Mouse (Mus musculus): ENCODE measurements at regions not wholly inside any gene's neighbourhood (a gene's known extent, or its start where the extent isn't known, plus 50 kb on each side); places are given as distances from the start of the nearest gene placed in this dataset.

DNA sequence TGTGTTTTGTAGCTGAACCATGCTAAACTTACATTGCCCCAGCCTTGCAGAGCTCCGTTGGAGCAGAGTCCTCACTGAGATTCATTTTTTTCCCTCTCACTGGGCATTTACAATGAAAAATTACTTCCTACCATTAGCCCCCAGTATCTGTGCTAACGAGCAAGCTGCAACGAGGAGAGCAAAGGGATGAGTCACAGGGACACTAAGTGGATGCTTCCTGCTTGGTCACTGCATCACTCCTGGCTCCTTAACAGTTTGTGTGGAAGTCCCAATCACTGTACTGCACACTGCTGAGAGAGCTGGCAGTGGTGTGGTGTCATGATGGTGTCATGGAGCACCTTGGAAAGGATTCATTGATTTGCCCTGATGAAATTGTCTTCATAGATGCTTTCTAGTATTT is 434.9 kb downstream of the Bckdhb start:
- Histone ChIP-seq H3K4me3 (no peak overlapping the region), H3K4me1 (replicated peaks) (no peaks in the 10 kb centered on the region), H3K27me3 (replicated peaks) (no peaks in the 10 kb centered on the region), H3K9me3 (replicated peaks) (no peaks in the 10 kb centered on the region), H3K36me3 (no peaks in the 10 kb centered on the region), H3K4me2 (no peak overlapping the region), H3K9ac (no peak overlapping the region), H3K27ac (ENCODE audit: poor library complexity, severe bottlenecking) (no peak overlapping the region)
- no peak for ATAC-seq (ENCODE audit: insufficient number of reproducible peaks, low FRiP score)
- WGBS: 40% methylated on average over 3 of the region's 3 CpGs

DNA sequence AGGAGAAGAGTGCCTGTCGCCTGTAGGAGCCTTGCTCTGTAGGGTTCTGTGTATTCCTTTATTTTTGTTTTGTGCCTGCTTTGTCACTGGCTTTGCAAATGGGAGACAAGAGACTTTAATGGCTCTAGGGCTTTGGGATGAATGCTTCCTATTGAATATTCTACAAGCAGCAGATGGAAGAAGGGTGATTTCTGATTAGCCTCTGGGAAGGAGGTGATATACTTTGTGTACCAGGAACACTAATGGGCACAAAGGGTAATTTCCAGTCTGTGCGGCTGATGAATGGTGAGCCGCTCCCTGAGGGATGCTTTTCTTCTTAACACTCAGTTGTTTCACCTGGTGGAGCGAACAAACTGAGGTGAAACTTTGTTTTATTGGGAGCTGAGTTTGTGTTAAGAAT is 435.5 kb downstream of the Bckdhb start:
- Histone ChIP-seq H3K4me2 (no peak overlapping the region), H3K4me1 (replicated peaks) (no peaks in the 10 kb centered on the region), H3K27ac (ENCODE audit: poor library complexity, severe bottlenecking) (no peak overlapping the region), H3K4me3 (no peak overlapping the region), H3K9me3 (replicated peaks) (no peaks in the 10 kb centered on the region), H3K9ac (no peak overlapping the region), H3K27me3 (replicated peaks) (no peaks in the 10 kb centered on the region), H3K36me3 (no peaks in the 10 kb centered on the region)
- ATAC-seq (ENCODE audit: insufficient number of reproducible peaks, low FRiP score): no peak
- WGBS: 81% methylated on average over 4 of the region's 4 CpGs

DNA sequence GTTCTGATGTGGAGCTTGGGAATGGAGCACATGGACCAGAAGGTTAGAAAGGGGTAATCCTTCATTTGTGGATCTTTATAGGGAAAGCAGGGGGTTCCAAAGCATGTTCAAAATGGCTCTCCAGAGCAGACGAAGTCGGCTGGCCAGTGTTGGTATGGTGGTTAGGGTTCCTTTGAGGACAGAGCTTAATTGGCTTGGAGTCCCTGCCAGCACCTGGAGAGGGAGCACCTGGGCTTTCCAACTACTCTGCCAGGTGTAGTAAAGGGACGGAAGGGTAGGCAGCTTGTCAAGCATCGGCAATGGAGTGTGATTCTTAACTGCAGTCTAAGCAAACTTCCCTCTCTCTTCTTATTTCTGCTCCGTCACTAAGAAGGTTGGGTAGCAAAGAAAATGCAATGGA is 438.5 kb downstream of the Bckdhb start:
- 87% methylated on average over 5 of the region's 5 CpGs for WGBS
- no peak for ATAC-seq (ENCODE audit: insufficient number of reproducible peaks, low FRiP score)
- H3K4me2 ChIP-seq: no peak overlapping the region

GRCm38 (mm10) chr9:84369200-84369599 is 444.3 kb downstream of the Bckdhb start:
- no peak overlapping the region for H3K4me3 ChIP-seq
- no peak overlapping the region for H3K9ac ChIP-seq
- ATAC-seq (ENCODE audit: insufficient number of reproducible peaks, low FRiP score): no peak

More for the DNA sequence above, 438.5 kb downstream of the Bckdhb start:
- no peaks in the 10 kb centered on the region for H3K9me3 ChIP-seq (replicated peaks)
- no peak overlapping the region for H3K4me3 ChIP-seq
- H3K36me3 ChIP-seq: no peaks in the 10 kb centered on the region
- no peaks in the 10 kb centered on the region for H3K4me1 ChIP-seq (replicated peaks)
- H3K27ac ChIP-seq (ENCODE audit: poor library complexity, severe bottlenecking): no peak overlapping the region
- no peaks in the 10 kb centered on the region for H3K27me3 ChIP-seq (replicated peaks)
- no peak overlapping the region for H3K9ac ChIP-seq

DNA sequence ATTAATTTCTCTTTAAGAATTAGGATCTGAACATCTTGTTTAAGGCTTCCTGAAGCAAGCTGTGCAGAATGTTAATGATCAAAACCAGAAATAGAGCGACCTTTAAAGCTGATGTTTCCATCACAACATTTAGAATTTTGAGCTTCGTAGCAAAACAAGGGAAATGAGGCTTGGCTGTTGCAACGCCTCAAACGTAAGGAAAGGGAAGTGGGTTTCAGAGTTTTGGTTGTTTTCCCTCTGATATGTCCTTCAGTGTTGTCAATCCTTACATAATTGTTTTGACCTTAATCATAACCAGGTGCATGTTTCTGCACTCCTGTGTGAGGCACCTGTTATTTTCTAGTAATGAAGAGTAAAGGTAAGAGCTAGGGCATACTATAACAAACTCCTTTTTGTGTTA is 445.3 kb downstream of the Bckdhb start:
- H3K4me2 ChIP-seq: no peak overlapping the region
- H3K4me1 ChIP-seq (replicated peaks): no peaks in the 10 kb centered on the region
- H3K27ac ChIP-seq (ENCODE audit: poor library complexity, severe bottlenecking): no peak overlapping the region
- no peaks in the 10 kb centered on the region for H3K36me3 ChIP-seq
- no peak overlapping the region for H3K9ac ChIP-seq
- ATAC-seq (ENCODE audit: insufficient number of reproducible peaks, low FRiP score): no peak
- H3K27me3 ChIP-seq (replicated peaks): no peaks in the 10 kb centered on the region
- no peak overlapping the region for H3K4me3 ChIP-seq
- H3K9me3 ChIP-seq (replicated peaks): no peaks in the 10 kb centered on the region
- WGBS: 69% methylated on average over 4 of the region's 4 CpGs

More at GRCm38 (mm10) chr9:84369200-84369599, 444.3 kb downstream of the Bckdhb start:
- no peak overlapping the region for H3K27ac ChIP-seq (ENCODE audit: poor library complexity, severe bottlenecking)
- no peaks in the 10 kb centered on the region for H3K9me3 ChIP-seq (replicated peaks)
- no peaks in the 10 kb centered on the region for H3K27me3 ChIP-seq (replicated peaks)
- no peaks in the 10 kb centered on the region for H3K36me3 ChIP-seq
- H3K4me2 ChIP-seq: no peak overlapping the region
- H3K4me1 ChIP-seq (replicated peaks): no peaks in the 10 kb centered on the region
- WGBS: 32% methylated on average over 1 of the region's 1 CpGs

GRCm38 (mm10) chr9:84375746-84376145 is 450.8 kb downstream of the Bckdhb start:
- H3K9ac ChIP-seq: no peak overlapping the region
- H3K27me3 ChIP-seq (replicated peaks): no peaks in the 10 kb centered on the region
- WGBS: 57% methylated on average over 2 of the region's 2 CpGs
- H3K4me2 ChIP-seq: no peak overlapping the region
- H3K9me3 ChIP-seq (replicated peaks): no peaks in the 10 kb centered on the region
- no peaks in the 10 kb centered on the region for H3K4me1 ChIP-seq (replicated peaks)
- H3K36me3 ChIP-seq: no peaks in the 10 kb centered on the region
- no peak overlapping the region for H3K4me3 ChIP-seq
- no peak overlapping the region for H3K27ac ChIP-seq (ENCODE audit: poor library complexity, severe bottlenecking)
- no peak for ATAC-seq (ENCODE audit: insufficient number of reproducible peaks, low FRiP score)

GRCm38 (mm10) chr9:84376621-84377020 is 451.7 kb downstream of the Bckdhb start:
- Histone ChIP-seq H3K9ac (no peak overlapping the region), H3K27ac (ENCODE audit: poor library complexity, severe bottlenecking) (no peak overlapping the region), H3K4me2 (no peak overlapping the region), H3K27me3 (replicated peaks) (no peaks in the 10 kb centered on the region), H3K4me3 (no peak overlapping the region), H3K36me3 (no peaks in the 10 kb centered on the region), H3K9me3 (replicated peaks) (no peaks in the 10 kb centered on the region), H3K4me1 (replicated peaks) (no peaks in the 10 kb centered on the region)
- ATAC-seq (ENCODE audit: insufficient number of reproducible peaks, low FRiP score): no peak
- 90% methylated on average over 6 of the region's 6 CpGs for WGBS

DNA sequence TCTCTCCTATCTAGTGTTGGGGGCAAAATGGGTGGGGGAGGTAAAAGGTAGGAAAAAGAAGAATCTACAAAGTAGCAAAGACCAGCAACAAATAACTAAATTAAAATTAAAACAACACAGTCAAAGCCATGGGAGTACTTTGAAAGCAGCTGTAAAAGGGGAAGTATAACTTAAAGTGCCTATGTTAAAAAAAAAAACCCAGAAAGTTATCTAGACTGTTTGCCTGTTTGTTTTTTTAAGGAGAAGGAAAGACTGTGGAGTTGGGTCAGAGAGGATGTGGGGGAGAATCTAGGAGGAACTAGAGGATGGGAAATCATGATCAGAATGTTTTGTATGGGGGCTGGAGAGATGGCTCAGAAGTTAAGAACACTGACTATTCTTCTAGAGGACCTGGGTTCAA is 457.0 kb downstream of the Bckdhb start:
- no peaks in the 10 kb centered on the region for H3K27me3 ChIP-seq (replicated peaks)
- no peak for ATAC-seq (ENCODE audit: insufficient number of reproducible peaks, low FRiP score)
- H3K4me2 ChIP-seq: no peak overlapping the region
- H3K9me3 ChIP-seq (replicated peaks): no peaks in the 10 kb centered on the region
- no peak overlapping the region for H3K27ac ChIP-seq (ENCODE audit: poor library complexity, severe bottlenecking)
- no peak overlapping the region for H3K4me3 ChIP-seq
- H3K9ac ChIP-seq: no peak overlapping the region
- no peaks in the 10 kb centered on the region for H3K4me1 ChIP-seq (replicated peaks)
- no peaks in the 10 kb centered on the region for H3K36me3 ChIP-seq

DNA sequence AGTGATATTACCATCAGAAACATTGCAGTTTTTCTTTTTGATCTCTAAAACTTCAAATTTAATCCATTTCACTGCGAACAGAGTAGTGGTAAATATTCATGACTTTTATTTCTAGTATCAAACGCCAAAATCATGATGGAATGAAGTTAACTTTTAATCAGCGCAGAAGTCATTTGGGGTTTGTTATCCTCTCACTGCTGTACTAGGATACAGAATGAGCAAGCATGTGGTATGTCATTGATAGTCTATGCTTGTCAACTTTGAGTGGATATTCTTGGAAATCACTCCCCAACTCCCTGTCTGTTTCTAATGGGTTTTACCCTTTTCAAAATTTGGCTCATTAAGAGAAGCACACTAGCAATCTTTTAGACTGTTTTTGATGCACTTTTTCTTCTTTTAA is 464.9 kb downstream of the Bckdhb start:
- no peak overlapping the region for H3K4me3 ChIP-seq
- H3K4me1 ChIP-seq (replicated peaks): no peaks in the 10 kb centered on the region
- no peak for ATAC-seq (ENCODE audit: insufficient number of reproducible peaks, low FRiP score)
- H3K27me3 ChIP-seq (replicated peaks): no peaks in the 10 kb centered on the region
- no peak overlapping the region for H3K9ac ChIP-seq
- 89% methylated on average over 3 of the region's 3 CpGs for WGBS
- no peaks in the 10 kb centered on the region for H3K36me3 ChIP-seq
- H3K4me2 ChIP-seq: no peak overlapping the region
- no peak overlapping the region for H3K27ac ChIP-seq (ENCODE audit: poor library complexity, severe bottlenecking)
- H3K9me3 ChIP-seq (replicated peaks): no peaks in the 10 kb centered on the region

GRCm38 (mm10) chr9:84394536-84395314 is 469.8 kb downstream of the Bckdhb start:
- no peak for ATAC-seq (ENCODE audit: insufficient number of reproducible peaks, low FRiP score)
- Histone ChIP-seq H3K9me3 (replicated peaks) (no peaks in the 10 kb centered on the region), H3K4me2 (no peak overlapping the region), H3K27ac (ENCODE audit: poor library complexity, severe bottlenecking) (no peak overlapping the region), H3K9ac (no peak overlapping the region), H3K4me1 (replicated peaks) (no peaks in the 10 kb centered on the region), H3K4me3 (no peak overlapping the region), H3K36me3 (no peaks in the 10 kb centered on the region), H3K27me3 (replicated peaks) (no peaks in the 10 kb centered on the region)
- 82% methylated on average over 3 of the region's 3 CpGs for WGBS

- Histone ChIP-seq H3K36me3 (no peaks in the 10 kb centered on the region), H3K27me3 (replicated peaks) (no peaks in the 10 kb centered on the region), H3K9ac (no peak overlapping the region), H3K9me3 (replicated peaks) (no peaks in the 10 kb centered on the region), H3K27ac (ENCODE audit: poor library complexity, severe bottlenecking) (no peak overlapping the region), H3K4me3 (no peak overlapping the region), H3K4me1 (replicated peaks) (no peaks in the 10 kb centered on the region), H3K4me2 (no peak overlapping the region)
- no peak for ATAC-seq (ENCODE audit: insufficient number of reproducible peaks, low FRiP score)
- 69% methylated on average over 3 of the region's 3 CpGs for WGBS
These were observed 474.5 kb downstream of the Bckdhb start for GRCm38 (mm10) chr9:84399481-84399880.
